Mouse (Mus musculus) urinary bladder, postnatal 10 days (tissue): ENCODE measurements at regions not wholly inside any gene's neighbourhood (a gene's known extent, or its start where the extent isn't known, plus 50 kb on each side); places are given as distances from the start of the nearest gene placed in this dataset.

ENCODE experiments used
- DNase-seq: peaks from one replicate; pipeline ENCODE4 v3.0.0; 2022; ENCODE audit warnings: low spot score

GRCm38 (mm10) chr6:99893936-99894335 is 167.7 kb upstream of the Prok2 start:
- no peak for DNase-seq

GRCm38 (mm10) chr6:99892204-99892603 is 166.0 kb upstream of the Prok2 start:
- no peak for DNase-seq

- no peak for DNase-seq
These were observed 165.6 kb upstream of the Prok2 start for GRCm38 (mm10) chr6:99891790-99892189.

- DNase-seq: no peak
These were observed 164.6 kb upstream of the Prok2 start for GRCm38 (mm10) chr6:99890805-99891204.

GRCm38 (mm10) chr6:99889055-99889454 is 162.9 kb upstream of the Prok2 start:
- DNase-seq: no peak

- DNase-seq: no peak
These were observed 161.7 kb upstream of the Prok2 start for GRCm38 (mm10) chr6:99887904-99888303.

GRCm38 (mm10) chr6:99884755-99885154 is 158.6 kb upstream of the Prok2 start:
- DNase-seq: no peak

GRCm38 (mm10) chr6:99884054-99884453 is 157.9 kb upstream of the Prok2 start:
- DNase-seq: no peak

- DNase-seq: no peak
These were observed 155.4 kb upstream of the Prok2 start for GRCm38 (mm10) chr6:99881606-99882005.

GRCm38 (mm10) chr6:99874852-99875251 is 148.7 kb upstream of the Prok2 start:
- no peak for DNase-seq

- DNase-seq: no peak
These were observed 147.8 kb upstream of the Prok2 start for GRCm38 (mm10) chr6:99874029-99874428.

GRCm38 (mm10) chr6:99866061-99866460 is 139.9 kb upstream of the Prok2 start:
- DNase-seq: no peak

GRCm38 (mm10) chr6:99864949-99865348 is 138.8 kb upstream of the Prok2 start:
- DNase-seq: no peak

GRCm38 (mm10) chr6:99863418-99863817 is 137.2 kb upstream of the Prok2 start:
- no peak for DNase-seq

- DNase-seq: no peak
These were observed 131.2 kb upstream of the Prok2 start for GRCm38 (mm10) chr6:99857411-99857810.

GRCm38 (mm10) chr6:99853716-99854115 is 127.5 kb upstream of the Prok2 start:
- no peak for DNase-seq

- DNase-seq: no peak
These were observed 124.5 kb upstream of the Prok2 start for GRCm38 (mm10) chr6:99850706-99851105.

- no peak for DNase-seq
These were observed 119.3 kb upstream of the Prok2 start for GRCm38 (mm10) chr6:99845508-99845846.

- DNase-seq: no peak
These were observed 118.7 kb upstream of the Prok2 start for GRCm38 (mm10) chr6:99844775-99845507.

GRCm38 (mm10) chr6:99843507-99843906 is 117.3 kb upstream of the Prok2 start:
- no peak for DNase-seq

- no peak for DNase-seq
These were observed 116.5 kb upstream of the Prok2 start for GRCm38 (mm10) chr6:99842723-99843122.

GRCm38 (mm10) chr6:99840823-99841222 is 114.6 kb upstream of the Prok2 start:
- no peak for DNase-seq

- DNase-seq: no peak
These were observed 107.1 kb upstream of the Prok2 start for GRCm38 (mm10) chr6:99833323-99833722.

- DNase-seq: no peak
These were observed 101.4 kb upstream of the Prok2 start for GRCm38 (mm10) chr6:99827625-99828024.
